Mouse (Mus musculus) midbrain, postnatal 0 days (tissue): ENCODE measurements around the gene Acly. TPM values are rescaled to one million over a fixed set of nuclear protein-coding genes. Genes with fewer than 3 reads are reported as not detected.
A peak's percentile ranks its signal among the peaks of the same experiment; 100 is the strongest.

Source experiments
- ATAC-seq: fragments of 200-750 bp; cut with Nextera tagmentation; 2 replicates; pipeline ENCODE4 v1.8.0; 2017; ENCODE audit warnings: moderate number of reproducible peaks, mild to moderate bottlenecking, moderate TSS enrichment, moderate library complexity; ENCODE audit not compliant: low FRiP score
- DNase-seq: peaks from one replicate; pipeline ENCODE4 v3.0.0-alpha.2; 2015; ENCODE audit warnings: low spot score
- H3K27ac ChIP-seq: fragments of 300-500 bp; sonication (generic); 2 replicates; pipeline ENCODE4 v1.5.1; 2014; ENCODE audit warnings: low read depth, mild to moderate bottlenecking, low read length, mixed read lengths
- H3K27me3 ChIP-seq: fragments of 300-500 bp; sonication (generic); 2 replicates; pipeline ENCODE4 v1.6.1; 2014; ENCODE audit warnings: low read length, control low read depth, mixed read lengths; ENCODE audit not compliant: insufficient read depth
- H3K36me3 ChIP-seq: fragments of 300-500 bp; sonication (generic); 2 replicates; pipeline ENCODE4 v1.6.1; 2014; ENCODE audit warnings: low read length, control low read depth, mixed read lengths; ENCODE audit not compliant: insufficient read depth
- H3K4me1 ChIP-seq: fragments of 300-500 bp; sonication (generic); 2 replicates; pipeline ENCODE4 v1.6.1; 2014; ENCODE audit warnings: mild to moderate bottlenecking, control low read depth, antibody characterized with exemption, low read length, mixed read lengths; ENCODE audit not compliant: insufficient read depth
- H3K4me2 ChIP-seq: fragments of 300-500 bp; sonication (generic); 2 replicates; pipeline ENCODE4 v1.6.1; 2014; ENCODE audit warnings: low read depth, mild to moderate bottlenecking, low read length, mixed read lengths; ENCODE audit not compliant: poor library complexity, severe bottlenecking
- H3K4me3 ChIP-seq: fragments of 300-500 bp; sonication (generic); 2 replicates; pipeline ENCODE4 v1.5.1; 2014; ENCODE audit warnings: low read depth, mild to moderate bottlenecking, low read length, moderate library complexity
- H3K9ac ChIP-seq: fragments of 300-500 bp; sonication (generic); replicated peaks from 2 replicates; pipeline ENCODE4 v1.6.1; 2014; ENCODE audit warnings: mild to moderate bottlenecking, low read length, moderate library complexity, mixed read lengths; ENCODE audit not compliant: poor library complexity, severe bottlenecking
- H3K9me3 ChIP-seq: fragments of 300-500 bp; sonication (generic); 2 replicates; pipeline ENCODE4 v1.6.1; 2016; ENCODE audit warnings: low read length, control low read depth
- CTCF ChIP-seq: IDR thresholded peaks from 2 replicates; pipeline ENCODE4 v1.5.1; 2016; ENCODE audit warnings: antibody characterized with exemption, mild to moderate bottlenecking
- WGBS: fragments of 180-500 bp; shearing (Covaris S2); extraction: QIAGEN DNeasy Blood & Tissue Kit; methylation state at CpG from one replicate; pipeline ENCODE4 v1.1.7; 2014; 5-methylcytosine and 5-hydroxymethylcytosine counted together
- polyA plus RNA-seq: library from polyadenylated mRNA; unstranded; fragments of >200 nt; fragmentation: Nextera tagmentation; extraction: Ambion mirVana; gene quantifications from 2 replicates; pipeline ENCODE4 v1.2.1, GENCODE M21; 2015
- total RNA-seq: library from RNA; depleted of rRNA; stranded (reverse); fragments of >200 nt; gene quantifications from 2 replicates; pipeline ENCODE4 v1.2.3, GENCODE M21; 2014

Gene Acly
- total and polyA plus RNA-seq, 2 experiments from 2014 or later, result 116 to 228 TPM

- ATAC-seq (no peak), DNase-seq (no peak)
- no peaks in the 10 kb centered on the region for H3K9me3 ChIP-seq
- no peak overlapping the region for H3K9ac ChIP-seq
- H3K4me3 ChIP-seq, result no peak overlapping the region
- H3K4me2 ChIP-seq, result no peak overlapping the region
- H3K27ac ChIP-seq, result no peak overlapping the region
- no peaks in the 10 kb centered on the region for H3K27me3 ChIP-seq
- H3K4me1 ChIP-seq, result no peaks in the 10 kb centered on the region
- no peak for TF ChIP-seq CTCF
- H3K36me3 ChIP-seq, result peaks cover 76% of the 10 kb centered on the region
- 95% methylated on average over 9 of the region's 9 CpGs for WGBS
Measured at GRCm38 (mm10) chr11:100515061-100515460, 12.7 kb downstream of the Acly start.

DNA sequence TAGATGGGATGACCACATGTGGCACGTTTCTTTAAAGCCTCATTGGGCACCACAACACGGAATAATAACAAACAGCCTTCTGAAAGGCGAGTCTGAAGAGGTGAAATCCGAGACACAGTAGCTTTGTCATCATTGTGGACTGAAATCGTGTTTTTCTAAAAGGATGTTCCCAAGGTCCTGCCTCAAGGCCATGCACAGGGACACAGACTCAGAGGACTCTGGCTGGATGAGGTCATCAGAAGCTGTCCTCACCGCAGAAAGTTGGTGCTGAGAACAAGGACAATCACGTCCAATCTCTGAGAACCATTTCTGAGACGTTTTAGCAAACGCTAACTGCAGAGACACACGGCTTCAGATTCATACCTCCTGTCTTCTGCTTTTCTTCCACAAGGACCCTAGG is 14.1 kb downstream of the Acly start:
- Histone ChIP-seq H3K4me3 (no peak overlapping the region), H3K9ac (no peak overlapping the region), H3K4me2 (no peak overlapping the region), H3K27ac (no peak overlapping the region), H3K36me3 (peaks cover 70% of the 10 kb centered on the region), H3K9me3 (no peaks in the 10 kb centered on the region), H3K27me3 (no peaks in the 10 kb centered on the region), H3K4me1 (no peaks in the 10 kb centered on the region)
- 93% methylated on average over 10 of the region's 10 CpGs for WGBS
- TF ChIP-seq CTCF, result no peak
- ATAC-seq, result no peak
- no peak for DNase-seq

DNA sequence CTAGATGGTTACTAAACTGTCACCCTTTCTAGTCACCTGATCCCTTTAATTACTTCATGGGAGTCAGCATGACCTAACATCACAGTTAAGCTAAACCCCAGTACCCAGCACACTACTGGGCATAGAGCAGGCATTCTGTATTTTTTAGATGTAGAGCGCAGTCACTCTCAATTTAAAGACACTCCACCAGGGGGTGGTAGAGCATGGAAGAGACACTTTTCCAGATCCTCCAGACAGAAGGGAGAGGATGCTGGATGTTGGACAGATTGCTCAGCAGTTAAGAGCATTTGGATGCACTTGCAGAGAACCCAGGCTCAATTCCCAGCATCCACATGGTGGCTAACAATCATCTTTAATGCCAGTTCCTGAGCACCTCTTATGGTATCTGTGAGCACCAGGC is 15.4 kb downstream of the Acly start:
- Histone ChIP-seq H3K36me3 (peaks cover 64% of the 10 kb centered on the region), H3K27me3 (no peaks in the 10 kb centered on the region), H3K9me3 (no peaks in the 10 kb centered on the region), H3K4me1 (no peaks in the 10 kb centered on the region), H3K4me2 (no peak overlapping the region), H3K9ac (no peak overlapping the region), H3K27ac (no peak overlapping the region), H3K4me3 (no peak overlapping the region)
- peak; percentile 72 for TF ChIP-seq CTCF
- DNase-seq, result peak; percentile 60
- no peak for ATAC-seq
- 93% methylated on average over 1 of the region's 1 CpGs for WGBS

DNA sequence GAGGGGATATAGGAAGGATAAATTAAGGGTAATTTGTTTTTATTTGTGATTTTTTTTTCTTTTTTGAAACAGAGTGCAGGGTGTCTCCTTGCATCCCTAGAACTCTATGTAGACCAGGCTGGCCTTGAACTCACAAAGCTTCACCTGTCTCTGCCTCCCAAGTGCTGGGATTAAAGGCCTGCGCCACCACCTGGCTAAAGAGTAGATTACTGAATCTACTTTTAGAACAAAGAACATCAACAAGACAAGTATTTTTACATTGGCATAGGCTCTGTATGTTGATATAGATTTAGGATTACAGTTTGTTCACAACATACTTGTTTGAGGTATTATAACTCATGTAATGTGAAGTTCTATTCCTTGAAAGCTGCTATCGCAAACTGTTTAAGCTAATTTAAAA is 17.2 kb downstream of the Acly start:
- TF ChIP-seq CTCF, result peak; percentile 23; the same call in 1 of the 2 replicates
- H3K4me2 ChIP-seq, result no peak overlapping the region
- H3K4me1 ChIP-seq, result no peaks in the 10 kb centered on the region
- no peak overlapping the region for H3K27ac ChIP-seq
- 94% methylated on average over 2 of the region's 2 CpGs for WGBS
- peaks cover 55% of the 10 kb centered on the region for H3K36me3 ChIP-seq
- no peaks in the 10 kb centered on the region for H3K9me3 ChIP-seq
- ATAC-seq (no peak), DNase-seq (no peak)
- no peak overlapping the region for H3K4me3 ChIP-seq
- H3K27me3 ChIP-seq, result no peaks in the 10 kb centered on the region
- H3K9ac ChIP-seq, result no peak overlapping the region

DNA sequence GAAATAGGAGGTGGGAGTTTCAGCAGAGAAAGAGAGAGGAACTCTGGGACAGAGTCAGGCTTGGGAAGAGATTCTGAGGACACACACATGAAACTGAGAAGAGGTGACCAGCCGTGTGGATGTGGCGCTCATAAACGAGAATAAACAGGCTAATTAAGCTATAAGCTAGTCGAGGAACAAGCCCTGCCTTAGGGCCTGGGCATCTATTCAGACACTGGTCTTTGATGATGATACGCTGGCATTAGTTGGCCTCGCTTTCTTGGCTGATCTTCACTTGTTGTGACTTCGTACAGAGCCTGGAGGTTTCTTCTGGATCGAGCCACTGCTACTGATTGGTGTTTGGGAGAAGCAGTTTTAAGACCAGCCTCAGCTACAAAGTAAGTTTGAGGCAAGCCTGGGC is 21.8 kb downstream of the Acly start:
- no peaks in the 10 kb centered on the region for H3K9me3 ChIP-seq
- H3K9ac ChIP-seq, result no peak overlapping the region
- WGBS, result 93% methylated on average over 8 of the region's 8 CpGs
- no peak overlapping the region for H3K27ac ChIP-seq
- no peaks in the 10 kb centered on the region for H3K4me1 ChIP-seq
- no peak overlapping the region for H3K4me2 ChIP-seq
- ATAC-seq (no peak), DNase-seq (no peak)
- H3K36me3 ChIP-seq, result peaks cover 62% of the 10 kb centered on the region
- H3K4me3 ChIP-seq, result no peak overlapping the region
- H3K27me3 ChIP-seq, result no peaks in the 10 kb centered on the region
- TF ChIP-seq CTCF, result no peak

DNA sequence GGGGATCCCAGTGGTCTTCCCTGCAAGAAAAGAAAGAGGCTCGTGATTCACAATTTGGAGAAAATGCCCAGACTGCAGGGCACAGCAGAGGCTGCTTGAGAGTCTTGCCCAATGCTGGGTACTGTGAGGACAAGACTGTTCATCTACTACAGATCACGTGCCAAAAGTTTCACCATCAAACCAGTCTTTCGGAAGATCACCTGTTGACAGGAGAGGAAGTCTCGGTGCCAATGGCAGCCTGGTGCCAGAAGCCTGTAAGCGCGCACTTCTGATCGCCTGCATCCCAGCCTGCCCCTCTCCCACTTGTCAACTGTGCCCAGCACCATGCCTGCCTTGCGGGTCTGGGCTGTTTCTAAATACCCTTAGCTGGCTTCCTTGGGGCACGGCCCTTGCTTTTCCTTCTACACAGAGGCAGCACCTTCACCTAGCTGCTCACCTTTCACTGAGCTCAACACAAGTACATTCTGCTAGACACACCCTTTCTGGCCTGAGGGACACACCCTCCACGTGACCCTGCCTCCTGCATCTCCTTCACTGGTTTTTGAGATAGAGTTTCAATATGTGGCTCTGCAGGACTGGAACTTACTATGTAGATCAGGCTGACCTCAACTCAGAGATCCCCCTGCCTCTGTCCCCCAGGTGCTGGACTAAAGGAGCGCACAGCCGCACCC is 22.7 kb downstream of the Acly start:
- Histone ChIP-seq H3K27me3 (no peaks in the 10 kb centered on the region), H3K9ac (no peak overlapping the region), H3K4me2 (no peak overlapping the region), H3K4me1 (no peaks in the 10 kb centered on the region), H3K9me3 (no peaks in the 10 kb centered on the region), H3K4me3 (no peak overlapping the region), H3K36me3 (peaks cover 68% of the 10 kb centered on the region), H3K27ac (no peak overlapping the region)
- WGBS, result 95% methylated on average over 12 of the region's 12 CpGs
- DNase-seq, result no peak
- ATAC-seq, result no peak
- no peak for TF ChIP-seq CTCF
